Mouse (Mus musculus): ENCODE measurements around the gene Nhlrc1. TPM values are rescaled to one million over a fixed set of nuclear protein-coding genes. Genes with fewer than 3 reads are reported as not detected.

The Nhlrc1 gene
- polyA plus RNA-seq (2016; fragmentation: Nextera tagmentation; extraction: Ambion mirVana) = 7.7 and 8.7 TPM in 2 replicates

DNA sequence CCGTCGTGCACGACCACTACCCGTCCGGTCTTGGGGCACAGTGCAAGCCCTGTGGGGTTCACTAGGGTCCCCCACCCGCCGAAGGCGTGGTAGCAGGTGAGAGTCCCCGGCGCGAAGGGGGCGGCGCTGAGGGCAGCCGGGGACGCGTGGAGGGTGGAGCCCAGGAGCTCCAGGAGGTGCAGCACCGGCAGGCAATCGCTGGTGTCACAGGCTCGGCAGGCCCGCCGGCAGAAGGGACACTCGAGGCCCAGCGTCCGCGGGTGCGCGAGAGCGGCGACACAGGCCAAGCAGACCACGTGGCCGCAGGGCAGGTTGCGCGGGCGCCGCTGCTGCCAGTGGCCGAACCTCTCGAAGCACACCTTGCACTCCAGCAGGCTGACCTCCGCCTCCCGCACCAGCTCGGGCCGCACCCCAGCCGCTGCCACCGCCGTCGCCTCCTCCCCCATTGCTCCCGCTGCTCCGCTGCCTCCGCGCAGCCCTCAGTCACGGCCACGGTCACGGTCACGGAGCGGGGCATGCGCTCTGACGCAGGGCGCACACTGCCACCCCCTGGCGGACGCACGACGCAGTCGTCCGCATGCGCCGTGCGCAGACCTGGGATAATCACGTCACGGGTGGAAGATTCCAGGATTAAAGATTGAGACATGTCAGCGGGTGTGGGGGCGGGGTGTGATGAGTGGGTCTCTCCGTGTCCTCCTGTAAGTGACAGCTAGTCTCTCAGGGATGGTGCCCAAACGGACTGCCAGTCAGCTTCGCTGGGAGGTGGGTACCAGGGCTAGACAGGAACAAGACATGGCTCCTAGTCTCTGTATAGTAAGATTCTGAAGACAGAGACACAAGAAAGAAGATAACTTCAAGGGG, at the start of gene Nhlrc1:
Gene Nhlrc1, minus strand, starts transcription at position 517 of the 861 bp plus-strand sequence.
- peak within 1 kb of the TSS; percentile 53 for H3K9ac ChIP-seq
- peak; percentile 82 for ATAC-seq (ENCODE audit: low FRiP score, low read depth)
- peak within 1 kb of the TSS; percentile 51 for H3K4me3 ChIP-seq
- peaks cover 9% of the 10 kb centered on the region for H3K4me1 ChIP-seq
- peaks cover 22% of the 10 kb centered on the region for H3K9me3 ChIP-seq
- WGBS = 4% methylated on average over 73 of the region's 73 CpGs
- peak within 1 kb of the TSS; percentile 95 for H3K4me2 ChIP-seq (replicated peaks)
- H3K36me3 ChIP-seq = no peaks in the 10 kb centered on the region
- H3K27ac ChIP-seq = no peak within 1 kb of the TSS
- peaks cover 3% of the 10 kb centered on the region; the same call in 1 of the 2 replicates for H3K27me3 ChIP-seq (replicated peaks)

GRCm38 (mm10) chr13:47063985-47064760, 49.5 kb upstream of the Nhlrc1 start:
- no peak overlapping the region for H3K9ac ChIP-seq
- ATAC-seq (ENCODE audit: low FRiP score, low read depth) = no peak
- no peaks in the 10 kb centered on the region for H3K4me1 ChIP-seq
- peaks cover 56% of the 10 kb centered on the region for H3K36me3 ChIP-seq
- no peak overlapping the region for H3K4me3 ChIP-seq
- no peak overlapping the region for H3K4me2 ChIP-seq (replicated peaks)
- 89% methylated on average over 15 of the region's 15 CpGs for WGBS
- H3K27me3 ChIP-seq (replicated peaks) = no peaks in the 10 kb centered on the region
- H3K27ac ChIP-seq = no peak overlapping the region
- no peaks in the 10 kb centered on the region for H3K9me3 ChIP-seq

- no peak for ATAC-seq (ENCODE audit: low FRiP score, low read depth)
- no peak overlapping the region for H3K27ac ChIP-seq
- no peak overlapping the region for H3K9ac ChIP-seq
- H3K9me3 ChIP-seq = no peaks in the 10 kb centered on the region
- H3K4me3 ChIP-seq = no peak overlapping the region
- H3K36me3 ChIP-seq = peaks cover 49% of the 10 kb centered on the region
- H3K4me1 ChIP-seq = no peaks in the 10 kb centered on the region
- WGBS = 94% methylated on average over 17 of the region's 17 CpGs
- no peak overlapping the region for H3K4me2 ChIP-seq (replicated peaks)
- H3K27me3 ChIP-seq (replicated peaks) = no peaks in the 10 kb centered on the region
These were observed 48.1 kb upstream of the Nhlrc1 start for GRCm38 (mm10) chr13:47062756-47063155.

DNA sequence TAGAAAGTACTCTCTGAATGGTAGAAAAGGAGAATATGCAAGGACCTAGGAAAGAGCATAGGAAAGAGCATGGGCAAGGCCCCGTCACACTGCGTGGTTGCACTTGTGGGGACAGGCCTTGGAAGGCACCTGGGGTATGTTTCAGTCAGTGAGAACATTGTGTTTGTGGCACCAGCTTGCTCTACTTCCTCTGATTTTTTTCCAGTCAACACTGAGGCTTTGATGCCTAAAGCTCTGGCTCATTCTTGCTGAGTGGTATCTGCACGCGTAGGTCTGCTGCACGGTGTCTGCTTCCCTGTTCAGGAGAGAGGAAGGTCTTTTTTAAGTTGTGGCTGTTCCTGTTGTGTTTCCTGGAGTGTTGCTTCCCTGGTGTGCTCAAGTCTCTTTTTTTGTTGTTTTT, 42.1 kb upstream of the Nhlrc1 start:
- ATAC-seq (ENCODE audit: low FRiP score, low read depth) = no peak
- no peaks in the 10 kb centered on the region for H3K27me3 ChIP-seq (replicated peaks)
- no peaks in the 10 kb centered on the region for H3K4me1 ChIP-seq
- no peak overlapping the region for H3K27ac ChIP-seq
- no peak overlapping the region for H3K4me2 ChIP-seq (replicated peaks)
- no peak overlapping the region for H3K9ac ChIP-seq
- WGBS = 97% methylated on average over 5 of the region's 5 CpGs
- no peaks in the 10 kb centered on the region for H3K9me3 ChIP-seq
- H3K36me3 ChIP-seq = peaks cover 50% of the 10 kb centered on the region
- no peak overlapping the region for H3K4me3 ChIP-seq

DNA sequence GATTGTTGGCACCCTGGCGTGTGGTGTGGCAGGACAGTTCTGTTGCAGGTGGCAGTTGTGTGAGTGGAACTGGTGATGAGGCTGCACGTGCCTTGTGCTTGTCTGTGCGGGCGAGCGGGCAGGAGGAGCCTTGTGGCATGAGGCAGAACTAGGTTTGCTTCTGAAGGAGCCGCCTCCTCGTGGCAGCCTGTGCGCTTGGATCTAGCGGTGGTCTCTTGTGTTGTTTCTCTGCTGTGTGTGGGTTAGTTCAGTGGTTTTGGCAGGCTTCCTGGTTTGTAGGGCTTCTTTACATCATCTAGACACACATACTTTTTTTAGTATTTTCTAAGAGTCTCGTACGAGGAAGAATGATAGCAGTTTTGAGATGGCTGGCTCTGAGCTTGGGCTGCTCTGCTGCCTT, 41.5 kb upstream of the Nhlrc1 start:
- Histone ChIP-seq H3K27ac (no peak overlapping the region), H3K27me3 (replicated peaks) (no peaks in the 10 kb centered on the region), H3K36me3 (peaks cover 55% of the 10 kb centered on the region), H3K9me3 (no peaks in the 10 kb centered on the region), H3K4me1 (no peaks in the 10 kb centered on the region), H3K4me2 (replicated peaks) (no peak overlapping the region), H3K9ac (no peak overlapping the region), H3K4me3 (no peak overlapping the region)
- 91% methylated on average over 11 of the region's 11 CpGs for WGBS
- ATAC-seq (ENCODE audit: low FRiP score, low read depth) = no peak

DNA sequence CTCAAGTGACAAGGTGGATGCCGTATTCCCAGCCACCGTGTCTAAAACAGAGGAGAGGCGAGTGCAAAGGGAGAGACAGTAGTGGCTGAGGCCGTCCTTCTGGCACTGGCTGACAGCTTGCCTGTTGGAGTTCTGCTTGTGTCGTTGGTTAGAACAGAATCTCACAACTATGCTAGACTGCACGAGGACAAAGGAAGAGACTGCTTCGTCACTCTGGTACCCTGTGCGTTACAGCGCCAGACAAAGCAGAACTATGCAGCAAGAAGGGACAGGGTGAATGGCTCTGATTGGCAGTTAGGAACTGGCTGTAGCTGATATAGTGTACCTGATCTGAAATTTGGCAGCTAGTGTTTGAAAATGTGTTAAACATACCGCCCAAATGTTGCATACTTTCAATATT, 39.3 kb upstream of the Nhlrc1 start:
- H3K36me3 ChIP-seq = peaks cover 61% of the 10 kb centered on the region

DNA sequence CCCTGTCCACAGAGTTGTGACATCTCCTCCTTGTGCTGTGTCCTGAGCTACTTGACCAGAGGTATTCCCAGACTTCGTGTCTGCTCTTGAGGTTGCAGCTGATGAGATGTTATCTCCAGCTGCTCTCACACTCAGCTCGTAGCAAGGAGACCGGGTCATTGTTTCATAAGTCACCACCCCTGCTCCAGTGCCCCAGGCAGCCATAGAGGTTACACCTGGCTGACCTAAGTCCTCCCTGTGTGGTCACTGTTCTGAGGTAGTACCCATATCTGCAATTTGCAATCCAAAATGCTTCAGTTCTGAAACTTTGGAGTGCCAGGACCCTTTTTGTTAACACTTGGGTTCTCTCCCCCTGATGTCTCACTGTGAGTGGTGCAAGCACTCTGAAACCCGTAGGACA, 35.4 kb upstream of the Nhlrc1 start:
- no peak for ATAC-seq (ENCODE audit: low FRiP score, low read depth)
- 88% methylated on average over 4 of the region's 4 CpGs for WGBS
- H3K36me3 ChIP-seq = peaks cover 55% of the 10 kb centered on the region
- H3K4me3 ChIP-seq = no peak overlapping the region
- no peaks in the 10 kb centered on the region for H3K9me3 ChIP-seq
- H3K4me1 ChIP-seq = no peaks in the 10 kb centered on the region
- no peaks in the 10 kb centered on the region for H3K27me3 ChIP-seq (replicated peaks)
- H3K27ac ChIP-seq = no peak overlapping the region
- no peak overlapping the region for H3K9ac ChIP-seq
- H3K4me2 ChIP-seq (replicated peaks) = no peak overlapping the region

More for the DNA sequence above, 39.3 kb upstream of the Nhlrc1 start:
- Histone ChIP-seq H3K27me3 (replicated peaks) (no peaks in the 10 kb centered on the region), H3K4me1 (no peaks in the 10 kb centered on the region), H3K9me3 (no peaks in the 10 kb centered on the region), H3K4me3 (no peak overlapping the region), H3K27ac (no peak overlapping the region), H3K9ac (no peak overlapping the region), H3K4me2 (replicated peaks) (no peak overlapping the region)
- no peak for ATAC-seq (ENCODE audit: low FRiP score, low read depth)
- 54% methylated on average over 10 of the region's 10 CpGs for WGBS

- WGBS = 90% methylated on average over 4 of the region's 4 CpGs
- peaks cover 9% of the 10 kb centered on the region for H3K4me1 ChIP-seq
- H3K9me3 ChIP-seq = no peaks in the 10 kb centered on the region
These were observed 33.3 kb upstream of the Nhlrc1 start for GRCm38 (mm10) chr13:47047996-47048395.

DNA sequence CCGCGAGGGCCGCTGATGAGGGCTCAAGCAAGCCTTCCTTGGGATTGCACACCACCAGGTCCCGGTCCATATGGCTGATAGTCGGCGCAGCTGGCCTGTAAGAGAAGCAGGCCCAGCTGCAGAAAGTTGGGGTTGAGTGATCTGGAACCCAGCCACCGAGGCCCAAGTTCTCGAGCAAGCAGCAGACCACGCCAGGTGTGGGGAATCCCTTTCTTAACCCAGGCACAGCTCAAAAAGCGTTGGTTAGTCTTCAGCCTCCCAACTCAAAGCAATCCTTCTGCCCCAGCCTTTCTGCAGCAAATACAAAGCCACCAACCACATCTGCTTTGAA, 29.9 kb upstream of the Nhlrc1 start, which contains the start of gene Tpmt:
Gene Tpmt, minus strand, starts transcription at position 121 of the 331 bp plus-strand sequence.
- H3K4me1 ChIP-seq = peaks cover 14% of the 10 kb centered on the region
- H3K36me3 ChIP-seq = peaks cover 12% of the 10 kb centered on the region; the same call in 1 of the 2 replicates
- peak within 1 kb of the TSS; percentile 75 for H3K4me3 ChIP-seq
- no peak for ATAC-seq (ENCODE audit: low FRiP score, low read depth)
- peak within 1 kb of the TSS; percentile 85 for H3K4me2 ChIP-seq (replicated peaks)
- no peaks in the 10 kb centered on the region for H3K9me3 ChIP-seq
- peak within 1 kb of the TSS; percentile 78 for H3K9ac ChIP-seq
- peak within 1 kb of the TSS; percentile 46; the same call in 1 of the 2 replicates for H3K27ac ChIP-seq
- 15% methylated on average over 10 of the region's 10 CpGs for WGBS
- H3K27me3 ChIP-seq (replicated peaks) = no peaks in the 10 kb centered on the region

More at GRCm38 (mm10) chr13:47047996-47048395, 33.3 kb upstream of the Nhlrc1 start:
- no peak for ATAC-seq (ENCODE audit: low FRiP score, low read depth)
- H3K9ac ChIP-seq = no peak overlapping the region
- no peaks in the 10 kb centered on the region for H3K27me3 ChIP-seq (replicated peaks)
- H3K27ac ChIP-seq = no peak overlapping the region
- H3K4me2 ChIP-seq (replicated peaks) = no peak overlapping the region
- H3K4me3 ChIP-seq = no peak overlapping the region
- H3K36me3 ChIP-seq = peaks cover 42% of the 10 kb centered on the region

DNA sequence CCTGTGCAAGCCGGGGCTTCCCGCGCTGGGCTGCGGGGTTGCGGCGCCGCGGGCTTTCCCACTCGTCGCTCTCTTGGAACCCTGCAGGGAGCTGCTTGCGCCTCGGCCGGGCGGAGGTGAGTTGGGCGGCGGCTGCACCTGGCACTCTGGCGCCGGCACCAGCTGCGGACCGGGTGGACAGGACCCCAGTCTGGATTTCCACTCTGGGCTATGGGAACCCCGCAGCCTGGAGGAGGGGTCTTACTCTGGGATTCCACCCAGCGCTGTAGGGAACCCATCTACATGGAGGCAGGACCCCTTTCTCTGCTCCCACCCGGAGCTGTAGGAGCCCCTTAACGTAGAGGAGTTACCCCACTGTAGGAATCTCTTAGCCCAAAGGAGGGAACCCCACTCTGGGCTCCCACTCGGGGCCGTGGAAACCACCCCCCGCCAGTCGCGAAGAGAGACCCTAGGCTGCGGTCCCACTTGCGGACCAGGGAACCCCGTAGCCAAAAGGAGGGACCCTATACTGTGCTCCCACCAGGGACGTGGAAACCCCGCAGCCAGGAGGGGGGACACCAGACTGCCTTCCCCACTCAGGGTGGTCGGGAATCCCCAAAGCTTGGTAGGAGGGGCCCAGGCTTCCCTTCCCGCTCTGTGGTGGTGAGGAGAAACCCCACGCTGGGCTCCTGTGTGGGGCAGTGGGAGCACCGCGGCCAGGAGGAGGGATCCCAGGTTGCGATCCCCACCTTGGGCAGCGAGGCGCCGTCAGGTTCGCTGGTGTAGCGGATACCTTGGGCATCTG, 29.4 kb upstream of the Nhlrc1 start:
- peak overlapping the region; percentile 78 for H3K9ac ChIP-seq
- ATAC-seq (ENCODE audit: low FRiP score, low read depth) = peak; percentile 57
- no peaks in the 10 kb centered on the region for H3K27me3 ChIP-seq (replicated peaks)
- H3K9me3 ChIP-seq = no peaks in the 10 kb centered on the region
- H3K27ac ChIP-seq = peak overlapping the region; percentile 46; the same call in 1 of the 2 replicates
- peaks cover 7% of the 10 kb centered on the region; the same call in 1 of the 2 replicates for H3K36me3 ChIP-seq
- peak overlapping the region; percentile 85 for H3K4me2 ChIP-seq (replicated peaks)
- peak overlapping the region; percentile 75 for H3K4me3 ChIP-seq
- H3K4me1 ChIP-seq = peaks cover 14% of the 10 kb centered on the region
- WGBS = 1% methylated on average over 45 of the region's 45 CpGs

DNA sequence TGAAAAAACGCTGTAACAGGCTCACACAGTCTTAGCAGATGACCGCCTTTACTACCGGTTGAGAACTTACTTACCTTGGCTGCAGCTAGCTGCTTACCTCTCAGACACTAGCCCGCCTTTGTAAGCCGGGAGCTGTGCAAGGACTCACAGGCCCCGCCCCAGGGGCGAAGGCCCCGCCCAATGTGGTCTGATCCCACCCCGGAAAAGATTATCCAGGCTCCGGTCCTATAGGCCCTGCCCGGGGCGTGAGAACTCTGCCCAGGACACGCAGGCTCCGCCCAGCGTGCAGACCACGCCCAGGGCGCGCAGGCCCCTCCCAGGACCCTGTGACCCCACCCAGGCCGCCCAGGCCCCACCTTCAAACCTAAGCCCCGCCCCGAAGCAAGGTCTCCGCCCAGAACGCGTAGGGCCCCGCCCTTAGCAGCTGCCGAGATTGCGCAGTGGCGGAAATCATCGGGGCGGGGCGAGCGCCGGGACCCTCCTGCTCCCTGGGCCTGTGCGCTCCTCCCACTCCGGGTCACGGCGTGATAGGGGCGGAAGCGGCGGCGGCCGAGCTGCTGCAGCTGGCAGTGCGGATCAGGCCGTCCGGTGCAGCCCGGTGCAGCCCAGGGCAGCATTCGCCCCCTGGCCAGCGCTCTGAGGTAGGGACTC, 28.5 kb upstream of the Nhlrc1 start, which contains the start of gene Kdm1b:
Gene Kdm1b, plus strand, starts transcription at position 470 of the 651 bp plus-strand sequence.
- peak within 1 kb of the TSS; percentile 75 for H3K4me3 ChIP-seq
- peak within 1 kb of the TSS; percentile 78 for H3K9ac ChIP-seq
- 1% methylated on average over 48 of the region's 48 CpGs for WGBS
- peak within 1 kb of the TSS; percentile 46; the same call in 1 of the 2 replicates for H3K27ac ChIP-seq
- H3K36me3 ChIP-seq = peaks cover 2% of the 10 kb centered on the region; the same call in 1 of the 2 replicates
- ATAC-seq (ENCODE audit: low FRiP score, low read depth) = peak; percentile 96
- no peaks in the 10 kb centered on the region for H3K9me3 ChIP-seq
- H3K27me3 ChIP-seq (replicated peaks) = no peaks in the 10 kb centered on the region
- H3K4me1 ChIP-seq = peaks cover 14% of the 10 kb centered on the region
- peak within 1 kb of the TSS; percentile 85 for H3K4me2 ChIP-seq (replicated peaks)
